Mouse (Mus musculus): Measurements from ENCODE around the gene Nmt1. TPM values are rescaled to one million over a fixed set of nuclear protein-coding genes. Genes with fewer than 3 reads are reported as not detected.
A peak's percentile ranks its signal among the peaks of the same experiment; 100 is the strongest.

Nmt1 gene
- total and polyA plus RNA-seq, 3 experiments = 84.5 to 205 (median 115) TPM

DNA sequence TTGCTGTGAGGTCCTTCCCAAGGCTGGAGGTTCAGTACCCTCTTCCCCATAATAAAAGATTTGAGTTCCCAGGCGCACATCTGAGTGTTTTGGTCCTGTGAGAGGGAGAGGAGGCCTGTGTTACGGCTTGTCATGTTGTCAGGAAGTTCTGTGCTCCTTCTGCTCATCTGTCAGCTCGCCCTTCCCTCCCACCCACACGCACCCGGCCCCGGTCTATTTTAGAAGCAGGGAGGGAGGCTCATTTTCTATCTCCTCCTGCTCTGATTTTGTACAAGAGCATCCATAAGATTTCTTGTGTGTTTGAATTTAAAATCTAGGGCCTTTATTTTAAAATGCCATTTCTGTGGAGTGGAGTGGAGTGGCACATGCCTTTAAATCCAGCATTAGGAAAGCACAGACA, 10.0 kb downstream of the Nmt1 start:
- H3K36me3 ChIP-seq (replicated peaks in 1 of 2; ENCODE audit: control insufficient read depth in 1 of 2, insufficient read depth in 1 of 2, low read length in 1 of 2) = peaks cover 33 to 84% of the 10 kb centered on the region in 2 experiments
- dilution Hi-C loops (cut with MboI; ENCODE audit: extremely low pct_ligation_motif_present, extremely low pct_unique_long_range_greater_than_20kb, low sequenced_read_pairs) = no loop called here
- in situ Hi-C loops (cut with MboI; ENCODE audit: low pct_ligation_motif_present, low pct_unique_long_range_greater_than_20kb, low sequenced_read_pairs) = no loop called here
- H3K9ac ChIP-seq (ENCODE audit: insufficient read depth, low read depth) = no peak overlapping the region
- peaks cover 5 to 54% of the 10 kb centered on the region in 2 experiments; a peak in 3 of 4 replicates for H3K4me1 ChIP-seq (ENCODE audit: control insufficient read depth in 1 of 2, insufficient read depth in 2 of 2)
- no peak for TF ChIP-seq BHLHE40 (IDR thresholded peaks at IDR 0.05; ENCODE audit: low read depth, low read length)
- no peaks in the 10 kb centered on the region for H3K9me3 ChIP-seq (replicated peaks; ENCODE audit: low read length)
- no peaks in the 10 kb centered on the region for H3K27me3 ChIP-seq (replicated peaks)
- peaks cover 98% of the 10 kb centered on the region for H3K79me2 ChIP-seq (replicated peaks; ENCODE audit: control insufficient read depth, extremely low read depth, insufficient read depth, poor library complexity, severe bottlenecking)
- DNase-seq (ENCODE audit: extremely low read depth) = no peak
- H3K4me3 ChIP-seq (replicated peaks in 1 of 3; ENCODE audit: low read depth in 2 of 3, low read length in 2 of 3, poor library complexity in 1 of 3) = no peak overlapping the region
- H3K27ac ChIP-seq (ENCODE audit: insufficient read depth, low read depth) = no peak overlapping the region
- no peak overlapping the region for H3K4me2 ChIP-seq (ENCODE audit: insufficient read depth, low read depth, poor library complexity, severe bottlenecking)

- H3K4me1 ChIP-seq (ENCODE audit: control insufficient read depth in 1 of 2, insufficient read depth in 2 of 2) = peaks cover 2 to 27% of the 10 kb centered on the region in 2 experiments; a peak in 3 of 4 replicates
- no peak for DNase-seq (ENCODE audit: extremely low read depth)
- in situ Hi-C loops (cut with MboI; ENCODE audit: low pct_ligation_motif_present, low pct_unique_long_range_greater_than_20kb, low sequenced_read_pairs) (no loop called here), dilution Hi-C loops (cut with MboI; ENCODE audit: extremely low pct_ligation_motif_present, extremely low pct_unique_long_range_greater_than_20kb, low sequenced_read_pairs) (no loop called here)
- TF ChIP-seq BHLHE40 (IDR thresholded peaks at IDR 0.05; ENCODE audit: low read depth, low read length) = no peak
- TF ChIP-seq ETS1 (conservative IDR thresholded peaks at IDR 0.05; ENCODE audit: low read depth, low read length) = no peak
- TF ChIP-seq CTCF (conservative IDR thresholded peaks at IDR 0.05 in 1 of 2, IDR thresholded peaks at IDR 0.05 in 1 of 2; ENCODE audit: low read depth in 2 of 2, low read length in 2 of 2) = peak in 1 of 2 experiments; percentile 11; a peak in 1 of 4 replicates
- H3K79me2 ChIP-seq (replicated peaks; ENCODE audit: control insufficient read depth, extremely low read depth, insufficient read depth, poor library complexity, severe bottlenecking) = peaks cover 57% of the 10 kb centered on the region
- H3K36me3 ChIP-seq (replicated peaks in 1 of 2; ENCODE audit: control insufficient read depth in 1 of 2, insufficient read depth in 1 of 2, low read length in 1 of 2) = peaks cover 54 to 89% of the 10 kb centered on the region in 2 experiments
- H3K4me2 ChIP-seq (ENCODE audit: insufficient read depth, low read depth, poor library complexity, severe bottlenecking) = no peak overlapping the region
- no peak overlapping the region for H3K9ac ChIP-seq (ENCODE audit: insufficient read depth, low read depth)
- no peaks in the 10 kb centered on the region for H3K27me3 ChIP-seq (replicated peaks)
- no peak overlapping the region for H3K4me3 ChIP-seq (replicated peaks in 1 of 3; ENCODE audit: low read depth in 2 of 3, low read length in 2 of 3, poor library complexity in 1 of 3)
- H3K9me3 ChIP-seq (replicated peaks; ENCODE audit: low read length) = no peaks in the 10 kb centered on the region
- H3K27ac ChIP-seq (ENCODE audit: insufficient read depth, low read depth) = no peak overlapping the region
These were observed 14.8 kb downstream of the Nmt1 start for GRCm38 (mm10) chr11:103042828-103043227.

- dilution Hi-C loops (cut with MboI; ENCODE audit: extremely low pct_ligation_motif_present, extremely low pct_unique_long_range_greater_than_20kb, low sequenced_read_pairs) = no loop called here
- in situ Hi-C loops (cut with MboI; ENCODE audit: low pct_ligation_motif_present, low pct_unique_long_range_greater_than_20kb, low sequenced_read_pairs) = no loop called here
- H3K27me3 ChIP-seq (replicated peaks) = no peaks in the 10 kb centered on the region
- no peak overlapping the region for H3K4me3 ChIP-seq (replicated peaks in 1 of 3; ENCODE audit: low read depth in 2 of 3, low read length in 2 of 3, poor library complexity in 1 of 3)
- no peak overlapping the region for H3K27ac ChIP-seq (ENCODE audit: insufficient read depth, low read depth)
- DNase-seq (ENCODE audit: extremely low read depth) = no peak
- peaks cover 45% of the 10 kb centered on the region for H3K79me2 ChIP-seq (replicated peaks; ENCODE audit: control insufficient read depth, extremely low read depth, insufficient read depth, poor library complexity, severe bottlenecking)
- peaks cover 2 to 21% of the 10 kb centered on the region in 2 experiments; a peak in 3 of 4 replicates for H3K4me1 ChIP-seq (ENCODE audit: control insufficient read depth in 1 of 2, insufficient read depth in 2 of 2)
- H3K9me3 ChIP-seq (replicated peaks; ENCODE audit: low read length) = no peaks in the 10 kb centered on the region
- TF ChIP-seq TBP (conservative IDR thresholded peaks at IDR 0.05; ENCODE audit: low read depth, low read length) (no peak), ZNF384 (IDR thresholded peaks at IDR 0.05; ENCODE audit: low read depth, low read length) (no peak), ETS1 (conservative IDR thresholded peaks at IDR 0.05; ENCODE audit: low read depth, low read length) (no peak), CHD1 (IDR thresholded peaks at IDR 0.05; ENCODE audit: low read depth, low read length) (no peak), NELFE (IDR thresholded peaks at IDR 0.05; ENCODE audit: low read depth, low read length) (no peak)
- H3K4me2 ChIP-seq (ENCODE audit: insufficient read depth, low read depth, poor library complexity, severe bottlenecking) = no peak overlapping the region
- H3K9ac ChIP-seq (ENCODE audit: insufficient read depth, low read depth) = no peak overlapping the region
- H3K36me3 ChIP-seq (replicated peaks in 1 of 2; ENCODE audit: control insufficient read depth in 1 of 2, insufficient read depth in 1 of 2, low read length in 1 of 2) = peaks cover 51 to 77% of the 10 kb centered on the region in 2 experiments
These were observed 16.0 kb downstream of the Nmt1 start for GRCm38 (mm10) chr11:103043982-103044381.
